Mouse (Mus musculus) ovary, adult 2 months (tissue): ENCODE results near the gene Adgrf4. TPM values are rescaled to one million over a fixed set of nuclear protein-coding genes. Genes with fewer than 3 reads are reported as not detected.

ENCODE experiments used
- polyA plus RNA-seq: library from polyadenylated mRNA; depleted of rRNA; stranded (reverse); fragments of >200 nt; gene quantifications from 2 replicates; pipeline ENCODE4 v1.2.3, GENCODE M21; 2012; rRNA removed

The Adgrf4 gene
- 0.21 and 0.23 TPM in 2 replicates for polyA plus RNA-seq

DNA sequence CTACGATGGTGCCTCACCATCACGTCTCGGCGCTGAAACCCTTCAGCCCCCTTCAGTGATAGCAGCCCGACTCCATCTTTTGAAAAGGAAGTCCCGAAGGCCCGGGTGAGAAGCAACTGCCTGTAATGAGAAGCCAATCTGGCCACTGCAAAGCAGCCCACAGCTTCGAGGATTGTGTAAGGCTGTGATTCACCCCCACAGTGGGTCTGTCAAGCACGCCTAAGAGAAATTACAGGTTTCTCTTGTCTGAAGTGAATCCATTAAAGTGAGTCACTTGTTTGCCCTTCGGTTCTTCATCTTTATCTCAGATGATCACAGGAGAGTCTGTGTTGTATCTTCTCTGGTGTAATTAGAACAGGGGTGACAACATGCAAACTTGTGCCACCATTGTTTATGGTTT lies at the start of gene Adgrf4:
Gene Adgrf4 (minus strand): TSS at position 149 of the 400 bp plus-strand sequence.

DNA sequence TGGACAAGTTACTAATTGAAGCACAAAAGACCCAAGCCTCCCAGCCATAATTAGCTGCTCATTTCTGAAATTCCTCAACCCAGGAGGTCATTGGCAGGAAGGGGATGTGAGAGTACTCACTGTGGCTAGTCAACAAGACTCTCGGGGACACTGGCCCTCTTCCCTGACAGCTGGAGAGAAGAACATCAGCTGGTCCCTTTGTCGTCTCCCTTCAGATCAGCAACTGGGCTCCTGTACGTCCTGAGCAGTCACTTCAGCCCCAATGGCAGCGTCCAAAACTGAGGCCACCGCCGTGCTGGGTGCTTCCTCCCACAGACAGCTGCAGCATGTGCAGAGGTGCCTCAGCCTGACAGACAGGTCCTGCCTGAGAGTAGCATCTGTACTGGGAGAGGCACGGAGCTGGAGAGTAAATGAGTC lies 49.7 kb upstream of the Adgrf4 start, which contains the start of gene Adgrf2:
Gene Adgrf2 (minus strand): TSS at position 379 of the 417 bp plus-strand sequence.

DNA sequence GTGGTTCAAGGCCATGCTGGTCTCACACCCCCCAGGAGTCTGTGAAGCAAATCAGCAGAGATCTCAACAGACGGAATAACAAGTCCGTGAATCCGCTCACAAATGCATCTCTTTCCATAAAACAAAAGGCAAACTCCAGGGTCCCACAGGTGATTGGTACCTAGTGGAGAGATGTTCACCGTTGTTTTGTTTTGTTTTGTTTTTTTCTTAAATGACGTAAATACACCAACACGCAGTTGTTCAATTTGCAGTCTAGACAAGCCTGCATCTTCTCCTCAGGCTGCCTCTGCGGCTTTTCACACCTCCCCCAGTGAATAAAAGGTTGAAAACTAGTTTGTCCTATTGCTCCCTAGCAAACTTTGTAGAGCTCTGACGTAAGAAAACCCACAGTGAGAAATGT lies 80.8 kb downstream of the Adgrf4 start, which contains the start of gene Opn5:
Gene Opn5 (minus strand): TSS at position 101 of the 400 bp plus-strand sequence.

Other genes starting within 250 kb of the Adgrf4 start
- gene Opn5, start 80.9 kb downstream of the Adgrf4 start, polyA plus RNA-seq = not detected in 2 replicates
- gene Adgrf2, start 49.9 kb upstream of the Adgrf4 start, polyA plus RNA-seq = 0.08 and 0.14 TPM in 2 replicates
- 12.3 and 33.3 TPM in 2 replicates for gene Cd2ap, start 184.4 kb upstream of the Adgrf4 start, polyA plus RNA-seq